Comparison of ENCODE assay signal across 8 mouse cellular contexts in genomic region chr1:135687771-135688492, GRCm38 (mm10). TPM values are rescaled to one million over a fixed set of nuclear protein-coding genes. Genes with fewer than 3 reads are reported as not detected.
A peak's percentile ranks its signal among the peaks of the same experiment; 100 is the strongest.
DNase-seq lines count a peak whose midpoint lies in the region; ATAC-seq and TF ChIP-seq lines count a peak whose summit lies in the region.

No protein-coding gene starts in this region.

- no peaks in the 10 kb centered on the region for H3K36me3 ChIP-seq in intestine, postnatal 0 days (ENCODE audit: control insufficient read depth, insufficient read depth)
- no peaks in the 10 kb centered on the region for H3K36me3 ChIP-seq in neural tube, embryonic 15.5 days

- H3K4me2 ChIP-seq in intestine, postnatal 0 days (replicated peaks; ENCODE audit: low read depth): peak overlapping the region; percentile 88
- peak overlapping the region; percentile 99 for H3K4me2 ChIP-seq in neural tube, embryonic 15.5 days

- DNase-seq in 3134 (ENCODE audit: extremely low read depth, insufficient read length, low spot score) (peak; percentile 97), MN1 (ENCODE audit: low spot score) (peak; percentile 89)
- DNase-seq in heart, adult 11 months: peak; percentile 99
- peak; percentile 82 for DNase-seq in lung, adult 2 months

- no peak for TF ChIP-seq CTCF in cortical plate, adult 2 months (IDR thresholded peaks at IDR 0.05; ENCODE audit: extremely low read depth, insufficient read depth, low read length)
- 0 out of 2 replicates have a peak, but pooled peaks have one; percentile 0 for TF ChIP-seq CTCF in intestine, postnatal 0 days (IDR thresholded peaks at IDR 0.05; ENCODE audit: low read depth)
- no peak for TF ChIP-seq CTCF in lung, adult 2 months (IDR thresholded peaks at IDR 0.05; ENCODE audit: insufficient read depth, low read length)

- H3K27me3 ChIP-seq in intestine, postnatal 0 days (replicated peaks; ENCODE audit: control insufficient read depth, insufficient read depth, low read length): no peaks in the 10 kb centered on the region; the same call in 1 of the 2 replicates
- 0 out of 2 replicates have a peak, but pooled peaks cover 11% of the 10 kb centered on the region for H3K27me3 ChIP-seq in neural tube, embryonic 15.5 days (replicated peaks)

- peak overlapping the region; percentile 53; the same call in 1 of the 2 replicates for H3K27ac ChIP-seq in cortical plate, adult 2 months (ENCODE audit: insufficient read depth, low read length)
- H3K27ac ChIP-seq in intestine, postnatal 0 days (ENCODE audit: low read depth, low read length): peak overlapping the region; percentile 67
- H3K27ac ChIP-seq in neural tube, embryonic 15.5 days (replicated peaks): peak overlapping the region; percentile 77

- WGBS in intestine, postnatal 0 days: under 1% methylated on average over 78 of the region's 81 CpGs
- under 1% methylated on average over 79 of the region's 81 CpGs for WGBS in lung, adult 2 months
- WGBS in neural tube, embryonic 15.5 days: under 1% methylated on average over 80 of the region's 81 CpGs

- no peaks in the 10 kb centered on the region for H3K4me1 ChIP-seq in cortical plate, adult 2 months (ENCODE audit: control insufficient read depth, insufficient read depth, low read length)
- no peaks in the 10 kb centered on the region for H3K4me1 ChIP-seq in intestine, postnatal 0 days (replicated peaks; ENCODE audit: control insufficient read depth, insufficient read depth, low read length)
- H3K4me1 ChIP-seq in lung, adult 2 months (ENCODE audit: control insufficient read depth, insufficient read depth, low read length): peaks cover 28% of the 10 kb centered on the region
- peaks cover 21% of the 10 kb centered on the region for H3K4me1 ChIP-seq in neural tube, embryonic 15.5 days

- no peaks in the 10 kb centered on the region for H3K9me3 ChIP-seq in intestine, postnatal 0 days (ENCODE audit: control insufficient read depth)
- no peaks in the 10 kb centered on the region for H3K9me3 ChIP-seq in neural tube, embryonic 15.5 days (replicated peaks)

- peak overlapping the region; percentile 67 for H3K4me3 ChIP-seq in cortical plate, adult 2 months (ENCODE audit: insufficient read depth, low read length)
- peak overlapping the region; percentile 65 for H3K4me3 ChIP-seq in intestine, postnatal 0 days (ENCODE audit: low read depth, low read length)
- peak overlapping the region; percentile 64 for H3K4me3 ChIP-seq in lung, adult 2 months (replicated peaks; ENCODE audit: extremely low read depth, low read depth, low read length)
- peak overlapping the region; percentile 72 for H3K4me3 ChIP-seq in neural tube, embryonic 15.5 days (replicated peaks)

- peak overlapping the region; percentile 60 for H3K9ac ChIP-seq in intestine, postnatal 0 days (ENCODE audit: low read depth, low read length)
- peak overlapping the region; percentile 67 for H3K9ac ChIP-seq in neural tube, embryonic 15.5 days (replicated peaks)

- peak; percentile 58 for ATAC-seq in intestine, postnatal 0 days
- peak; percentile 79 for ATAC-seq in neural tube, embryonic 15.5 days (ENCODE audit: low FRiP score)
- ATAC-seq in activated CD4-positive, CD25-positive, alpha-beta regulatory T cell, adult 4 months: no peak

- no peak for TF ChIP-seq POLR2A in cortical plate, adult 2 months (IDR thresholded peaks at IDR 0.05; ENCODE audit: extremely low read depth, insufficient read depth, low read length)
- TF ChIP-seq POLR2A in lung, adult 2 months (IDR thresholded peaks at IDR 0.05; ENCODE audit: borderline replicate concordance, extremely low read depth, low read depth, low read length): peak; percentile 61; the same call in 1 of the 2 replicates

RNA-seq across cellular contexts. Expression of gene Csrp1, which starts 31.9 kb away (rescaled TPM):
- 346 and 369 TPM in 2 replicates for polyA plus RNA-seq in cortical plate, adult 2 months (2012; rRNA removed)
- polyA plus RNA-seq in intestine, postnatal 0 days (2015; fragmentation: Nextera tagmentation; extraction: Ambion mirVana): 284 and 285 TPM in 2 replicates
- polyA plus RNA-seq in lung, adult 2 months (2012; rRNA removed): 556 and 717 TPM in 2 replicates
- 18.8 and 48.9 TPM in 2 replicates for polyA plus RNA-seq in neural tube, embryonic 15.5 days (2015; fragmentation: Nextera tagmentation; extraction: Ambion mirVana)
- polyA plus RNA-seq in activated CD4-positive, CD25-positive, alpha-beta regulatory T cell, adult 4 months (2017; shearing (Covaris generic)): 10 to 100 TPM; 14.5 to 35.2 TPM
